Mouse (Mus musculus): Measurements from ENCODE around the gene Gm49325. TPM values are rescaled to one million over a fixed set of nuclear protein-coding genes. Genes with fewer than 3 reads are reported as not detected.

Gm49325 gene
- polyA plus RNA-seq, 1 experiment from 2014 or later, result 2.5 TPM

GRCm38 (mm10) chr10:77580027-77580920 is 25.7 kb upstream of the Gm49325 start:
- 70% methylated on average over 10 of the region's 10 CpGs for WGBS

GRCm38 (mm10) chr10:77581023-77581407 is 25.0 kb upstream of the Gm49325 start:
- peak overlapping the region; percentile 85 for H3K4me2 ChIP-seq (replicated peaks)
- H3K27ac ChIP-seq, result peak overlapping the region; percentile 88
- peak; percentile 27; the same call in 1 of the 2 replicates for ATAC-seq
- H3K36me3 ChIP-seq, result no peaks in the 10 kb centered on the region
- H3K27me3 ChIP-seq, result no peaks in the 10 kb centered on the region
- 9% methylated on average over 8 of the region's 8 CpGs for WGBS
- H3K4me3 ChIP-seq (replicated peaks), result peak overlapping the region; percentile 86
- H3K4me1 ChIP-seq (replicated peaks), result peaks cover 21% of the 10 kb centered on the region
- peak overlapping the region; percentile 69 for H3K9ac ChIP-seq (replicated peaks)
- H3K9me3 ChIP-seq, result no peaks in the 10 kb centered on the region

More at GRCm38 (mm10) chr10:77580027-77580920, 25.7 kb upstream of the Gm49325 start:
- no peak overlapping the region for H3K4me2 ChIP-seq (replicated peaks)
- no peaks in the 10 kb centered on the region for H3K36me3 ChIP-seq
- H3K9ac ChIP-seq (replicated peaks), result no peak overlapping the region
- no peaks in the 10 kb centered on the region for H3K27me3 ChIP-seq
- H3K4me1 ChIP-seq (replicated peaks), result peaks cover 21% of the 10 kb centered on the region
- no peak for ATAC-seq
- no peaks in the 10 kb centered on the region for H3K9me3 ChIP-seq
- H3K27ac ChIP-seq, result no peak overlapping the region
- H3K4me3 ChIP-seq (replicated peaks), result no peak overlapping the region

DNA sequence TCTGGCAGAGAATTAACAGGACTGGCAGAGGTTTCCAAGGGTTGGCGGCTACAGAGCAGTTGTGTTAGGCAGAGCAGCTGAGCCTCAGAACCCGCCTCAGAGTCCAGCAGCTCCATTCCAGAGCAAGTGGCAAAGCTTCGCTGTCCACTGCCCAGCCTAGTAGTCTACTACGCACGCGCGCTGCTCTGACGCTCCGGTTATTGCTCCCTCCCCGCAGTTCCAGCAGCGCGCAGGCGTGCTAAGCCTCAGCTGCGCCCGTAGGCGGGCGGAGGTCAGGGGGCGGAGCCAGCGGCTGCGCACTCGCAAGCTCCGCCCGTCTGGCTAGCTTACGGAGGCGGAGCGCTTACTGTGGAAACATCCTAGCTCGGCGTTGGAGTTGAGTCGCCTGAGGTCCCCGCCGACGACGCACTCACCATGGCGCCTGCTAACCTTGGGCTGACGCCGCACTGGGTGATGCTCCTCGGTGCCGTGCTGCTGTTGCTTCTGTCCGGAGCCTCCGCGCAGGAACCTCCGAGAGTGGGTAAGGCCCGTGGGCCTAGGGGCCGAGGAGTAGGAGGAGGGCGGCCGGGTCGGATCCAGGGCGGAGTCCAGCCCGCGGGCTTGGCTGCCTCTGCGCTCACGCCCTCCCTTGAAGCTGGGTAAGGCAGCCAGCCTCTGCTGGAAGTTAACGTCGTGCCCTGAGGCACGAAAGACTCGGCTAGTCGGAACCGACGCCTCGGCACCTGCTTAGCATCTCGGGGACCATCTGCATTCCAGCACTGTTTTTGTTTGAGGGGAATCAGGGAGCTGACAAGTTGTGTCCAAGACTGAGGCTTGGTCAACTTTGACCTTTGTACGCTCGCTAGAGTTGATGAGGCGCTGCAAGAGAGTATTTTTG is 24.4 kb upstream of the Gm49325 start, which contains the start of gene Pttg1ip:
Gene Pttg1ip, plus strand, starts transcription at position 313 of the 877 bp plus-strand sequence.
- Histone ChIP-seq H3K36me3 (no peaks in the 10 kb centered on the region), H3K27me3 (no peaks in the 10 kb centered on the region), H3K4me3 (replicated peaks) (peak within 1 kb of the TSS; percentile 86), H3K4me1 (replicated peaks) (peaks cover 21% of the 10 kb centered on the region), H3K9me3 (no peaks in the 10 kb centered on the region), H3K4me2 (replicated peaks) (peak within 1 kb of the TSS; percentile 85), H3K27ac (peak within 1 kb of the TSS; percentile 88), H3K9ac (replicated peaks) (peak within 1 kb of the TSS; percentile 92)
- under 1% methylated on average over 60 of the region's 64 CpGs for WGBS
- ATAC-seq, result peak; percentile 98

DNA sequence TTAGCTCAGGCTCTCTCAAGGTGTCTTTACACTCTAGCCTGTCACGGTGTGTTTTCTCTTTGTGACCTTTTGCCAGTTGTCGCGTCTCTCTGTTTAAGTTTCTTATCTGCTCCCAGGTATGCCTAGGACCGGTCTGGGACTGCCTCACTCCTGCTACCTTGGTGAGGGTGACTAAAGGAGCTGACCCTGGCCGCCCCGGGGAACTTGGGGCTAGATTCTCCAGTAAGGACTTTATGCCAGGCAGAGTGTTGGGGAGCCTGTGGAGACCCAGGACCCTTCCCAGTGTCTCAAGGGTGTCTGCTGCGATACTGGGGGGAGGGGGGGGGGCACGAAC is 23.7 kb upstream of the Gm49325 start:
- Histone ChIP-seq H3K36me3 (0 out of 2 replicates have a peak, but pooled peaks cover 2% of the 10 kb centered on the region), H3K9ac (replicated peaks) (peak overlapping the region; percentile 92), H3K4me2 (replicated peaks) (peak overlapping the region; percentile 85), H3K27ac (peak overlapping the region; percentile 88; the same call in 1 of the 2 replicates), H3K4me3 (replicated peaks) (peak overlapping the region; percentile 86), H3K9me3 (no peaks in the 10 kb centered on the region), H3K4me1 (replicated peaks) (peaks cover 22% of the 10 kb centered on the region), H3K27me3 (no peaks in the 10 kb centered on the region)
- 12% methylated on average over 8 of the region's 8 CpGs for WGBS
- peak; percentile 8; the same call in 1 of the 2 replicates for ATAC-seq

DNA sequence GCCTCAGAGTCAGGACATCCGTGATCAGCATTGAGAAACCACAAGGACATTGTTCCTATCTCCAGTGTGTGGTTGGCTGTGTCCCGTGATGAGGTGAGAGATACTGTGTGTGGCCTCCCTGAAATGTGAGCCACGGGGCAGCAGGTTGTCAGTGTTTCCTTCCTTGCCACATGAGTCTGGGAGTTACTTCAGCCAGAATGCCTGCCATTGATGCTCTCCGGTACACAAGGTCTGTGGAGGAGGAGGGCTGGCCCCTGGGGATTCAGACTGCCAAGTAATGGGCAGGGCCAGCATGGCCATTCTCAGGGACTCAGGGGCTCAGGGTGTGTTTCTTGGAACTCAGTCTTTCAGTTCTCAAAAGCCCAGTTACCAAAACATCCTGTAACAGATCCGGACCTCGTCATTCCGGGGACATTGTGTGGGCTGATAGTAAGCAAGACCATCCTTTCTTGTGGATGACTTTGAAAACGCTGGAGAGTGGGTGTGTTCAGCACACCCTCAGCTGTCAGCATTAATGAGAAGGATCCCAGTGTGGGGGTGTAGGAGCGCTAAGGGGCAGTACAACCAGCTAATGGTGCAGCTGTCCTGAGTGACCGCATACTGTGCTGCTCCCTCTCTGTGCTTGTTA is 22.1 kb upstream of the Gm49325 start:
- H3K36me3 ChIP-seq, result peaks cover 17% of the 10 kb centered on the region

GRCm38 (mm10) chr10:77586637-77587036 is 19.4 kb upstream of the Gm49325 start:
- Histone ChIP-seq H3K36me3 (peaks cover 38% of the 10 kb centered on the region), H3K4me3 (replicated peaks) (no peak overlapping the region), H3K27me3 (no peaks in the 10 kb centered on the region), H3K9ac (replicated peaks) (no peak overlapping the region), H3K4me2 (replicated peaks) (no peak overlapping the region), H3K27ac (no peak overlapping the region), H3K9me3 (no peaks in the 10 kb centered on the region), H3K4me1 (replicated peaks) (peaks cover 37% of the 10 kb centered on the region)
- no peak for ATAC-seq
- 93% methylated on average over 3 of the region's 3 CpGs for WGBS

More for the DNA sequence above, 22.1 kb upstream of the Gm49325 start:
- Histone ChIP-seq H3K27me3 (no peaks in the 10 kb centered on the region), H3K9me3 (no peaks in the 10 kb centered on the region), H3K9ac (replicated peaks) (no peak overlapping the region), H3K4me3 (replicated peaks) (no peak overlapping the region), H3K27ac (no peak overlapping the region), H3K4me2 (replicated peaks) (0 out of 2 replicates have a peak overlapping the region, but pooled peaks have one; percentile 1), H3K4me1 (replicated peaks) (peaks cover 27% of the 10 kb centered on the region)
- WGBS, result 86% methylated on average over 10 of the region's 10 CpGs
- no peak for ATAC-seq

- H3K9ac ChIP-seq (replicated peaks), result no peak overlapping the region
- 97% methylated on average over 6 of the region's 6 CpGs for WGBS
- H3K4me3 ChIP-seq (replicated peaks), result no peak overlapping the region
- ATAC-seq, result no peak
- H3K9me3 ChIP-seq, result no peaks in the 10 kb centered on the region
- H3K27me3 ChIP-seq, result no peaks in the 10 kb centered on the region
- H3K27ac ChIP-seq, result no peak overlapping the region
- H3K4me2 ChIP-seq (replicated peaks), result no peak overlapping the region
- peaks cover 36% of the 10 kb centered on the region for H3K4me1 ChIP-seq (replicated peaks)
- peaks cover 44% of the 10 kb centered on the region for H3K36me3 ChIP-seq
These were observed 18.8 kb upstream of the Gm49325 start for GRCm38 (mm10) chr10:77587091-77587775.

DNA sequence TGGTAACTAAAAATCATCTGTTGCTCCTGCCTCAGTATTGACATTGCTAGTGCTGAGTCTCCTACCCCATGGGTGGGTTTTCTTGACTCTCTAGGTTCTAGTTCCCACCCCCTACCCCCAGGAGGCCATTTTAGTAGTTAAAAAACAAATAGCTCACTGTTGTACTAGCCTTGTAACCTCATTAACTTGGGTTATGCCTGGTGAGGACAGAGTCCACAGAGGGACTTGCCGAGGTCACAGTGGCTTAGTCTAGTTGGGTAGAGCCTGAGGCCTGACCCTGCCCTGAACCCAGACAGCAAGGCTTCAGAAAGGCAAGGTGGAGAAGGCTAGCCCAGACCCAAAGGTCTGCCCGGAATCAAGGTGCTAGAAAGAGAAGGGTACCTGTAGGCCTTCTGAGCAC is 18.0 kb upstream of the Gm49325 start:
- Histone ChIP-seq H3K27ac (no peak overlapping the region), H3K36me3 (peaks cover 52% of the 10 kb centered on the region), H3K27me3 (no peaks in the 10 kb centered on the region), H3K4me2 (replicated peaks) (no peak overlapping the region), H3K9me3 (no peaks in the 10 kb centered on the region), H3K4me3 (replicated peaks) (no peak overlapping the region), H3K4me1 (replicated peaks) (peaks cover 28% of the 10 kb centered on the region), H3K9ac (replicated peaks) (no peak overlapping the region)
- WGBS, result 93% methylated on average over 2 of the region's 2 CpGs
- ATAC-seq, result no peak

GRCm38 (mm10) chr10:77589117-77589516 is 16.9 kb upstream of the Gm49325 start:
- no peak for ATAC-seq
- H3K9me3 ChIP-seq, result no peaks in the 10 kb centered on the region

GRCm38 (mm10) chr10:77589749-77590148 is 16.2 kb upstream of the Gm49325 start:
- Histone ChIP-seq H3K4me1 (replicated peaks) (peaks cover 17% of the 10 kb centered on the region), H3K4me2 (replicated peaks) (no peak overlapping the region), H3K27me3 (no peaks in the 10 kb centered on the region), H3K4me3 (replicated peaks) (no peak overlapping the region), H3K9me3 (no peaks in the 10 kb centered on the region), H3K36me3 (peaks cover 69% of the 10 kb centered on the region), H3K27ac (no peak overlapping the region), H3K9ac (replicated peaks) (no peak overlapping the region)
- 74% methylated on average over 8 of the region's 8 CpGs for WGBS
- no peak for ATAC-seq

More at GRCm38 (mm10) chr10:77589117-77589516, 16.9 kb upstream of the Gm49325 start:
- peaks cover 17% of the 10 kb centered on the region for H3K4me1 ChIP-seq (replicated peaks)
- H3K4me2 ChIP-seq (replicated peaks), result no peak overlapping the region
- H3K27me3 ChIP-seq, result no peaks in the 10 kb centered on the region
- no peak overlapping the region for H3K4me3 ChIP-seq (replicated peaks)
- H3K9ac ChIP-seq (replicated peaks), result no peak overlapping the region
- H3K36me3 ChIP-seq, result peaks cover 63% of the 10 kb centered on the region
- no peak overlapping the region for H3K27ac ChIP-seq
- WGBS, result 78% methylated on average over 7 of the region's 7 CpGs

DNA sequence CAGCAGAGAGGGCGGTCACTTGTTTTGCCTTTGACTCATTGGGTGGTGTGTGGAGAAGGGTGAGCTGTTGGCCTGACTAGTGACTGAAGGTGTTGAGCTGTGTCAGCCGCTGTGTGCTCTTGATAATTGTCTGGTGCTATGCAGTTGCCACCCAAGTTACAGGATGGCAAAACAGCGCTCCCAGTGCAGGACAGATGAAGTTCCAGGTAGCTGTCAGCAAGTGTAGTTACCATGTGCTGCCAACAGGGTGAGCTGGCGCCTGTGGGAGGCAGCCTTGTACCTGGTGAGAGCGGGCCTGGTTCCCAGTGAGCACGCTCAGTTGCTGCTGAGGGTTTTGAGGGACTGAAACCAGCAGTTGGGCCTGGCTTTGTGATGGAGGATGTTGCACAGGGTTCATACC is 15.2 kb upstream of the Gm49325 start:
- no peak overlapping the region for H3K27ac ChIP-seq
- H3K27me3 ChIP-seq, result no peaks in the 10 kb centered on the region
- 33% methylated on average over 6 of the region's 6 CpGs for WGBS
- peaks cover 17% of the 10 kb centered on the region for H3K4me1 ChIP-seq (replicated peaks)
- no peak overlapping the region for H3K9ac ChIP-seq (replicated peaks)
- ATAC-seq, result peak; percentile 51; the same call in 1 of the 2 replicates
- H3K36me3 ChIP-seq, result peaks cover 80% of the 10 kb centered on the region
- no peak overlapping the region for H3K4me2 ChIP-seq (replicated peaks)
- H3K9me3 ChIP-seq, result no peaks in the 10 kb centered on the region
- no peak overlapping the region for H3K4me3 ChIP-seq (replicated peaks)

All from midbrain, embryonic 13.5 days (tissue).